Mouse (Mus musculus) inflammation-experienced regulatory T-cells, adult 6 months (primary cell): ENCODE measurements around the gene Scfd2. TPM values are rescaled to one million over a fixed set of nuclear protein-coding genes. Genes with fewer than 3 reads are reported as not detected.

Source experiments
- ATAC-seq: one replicate; pipeline ENCODE4 v1.8.0; 2017
- polyA plus RNA-seq, 3 experiments: library from polyadenylated mRNA; unstranded; fragments of 100-300 nt; shearing (Covaris generic); gene quantifications; one replicate each; pipeline ENCODE4 v1.2.1; 2017

Scfd2 gene
- polyA plus RNA-seq, 3 experiments from 2014 or later: 15.8 to 17.1 (median 16.3) TPM

- no peak for ATAC-seq
These were observed 291.3 kb downstream of the Scfd2 start for GRCm38 (mm10) chr5:74240298-74240697.

- ATAC-seq: no peak
These were observed 292.2 kb downstream of the Scfd2 start for GRCm38 (mm10) chr5:74239369-74239768.

DNA sequence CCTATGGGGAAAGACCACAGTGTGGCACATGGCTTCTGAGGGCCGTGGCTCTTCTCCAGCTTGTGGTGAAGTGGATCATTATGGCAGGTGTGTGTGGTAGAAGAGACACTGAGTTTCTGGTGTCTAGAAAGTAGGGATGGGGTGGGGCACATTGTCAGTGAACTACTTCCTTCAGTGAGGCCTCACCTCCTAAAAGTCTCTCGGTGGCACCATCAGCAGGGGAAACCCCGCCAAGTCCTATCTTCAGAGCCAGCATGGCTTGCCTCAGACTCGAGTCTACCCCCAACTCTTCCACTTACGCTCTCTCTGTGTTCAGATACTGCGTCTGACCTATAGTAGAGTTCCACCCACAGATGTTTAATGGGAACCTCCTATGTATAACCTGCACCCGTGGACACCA, 297.8 kb downstream of the Scfd2 start:
- ATAC-seq: peak; percentile 82

GRCm38 (mm10) chr5:74230525-74230924, 301.0 kb downstream of the Scfd2 start:
- no peak for ATAC-seq

GRCm38 (mm10) chr5:74229775-74230413, 301.7 kb downstream of the Scfd2 start:
- no peak for ATAC-seq

DNA sequence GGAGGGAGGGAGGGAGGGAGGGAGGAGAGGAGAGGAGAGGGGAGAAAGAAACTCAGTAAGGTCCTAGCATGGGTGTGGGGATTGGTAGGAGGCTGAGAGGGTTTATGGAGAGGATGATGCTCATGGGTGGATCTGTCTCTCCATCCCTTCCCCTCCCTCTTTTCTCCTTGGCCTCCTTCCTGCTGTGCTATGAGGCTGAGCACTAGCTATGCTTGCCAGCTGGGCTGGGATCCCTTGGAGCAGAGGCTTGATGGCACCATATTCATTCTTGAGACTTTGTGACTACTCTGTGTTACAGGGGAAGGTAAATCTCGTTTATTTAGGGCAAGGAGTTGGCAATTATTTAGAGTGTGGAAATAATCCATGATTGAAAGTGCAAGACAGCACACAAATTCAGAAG, 302.6 kb downstream of the Scfd2 start:
- ATAC-seq: no peak

DNA sequence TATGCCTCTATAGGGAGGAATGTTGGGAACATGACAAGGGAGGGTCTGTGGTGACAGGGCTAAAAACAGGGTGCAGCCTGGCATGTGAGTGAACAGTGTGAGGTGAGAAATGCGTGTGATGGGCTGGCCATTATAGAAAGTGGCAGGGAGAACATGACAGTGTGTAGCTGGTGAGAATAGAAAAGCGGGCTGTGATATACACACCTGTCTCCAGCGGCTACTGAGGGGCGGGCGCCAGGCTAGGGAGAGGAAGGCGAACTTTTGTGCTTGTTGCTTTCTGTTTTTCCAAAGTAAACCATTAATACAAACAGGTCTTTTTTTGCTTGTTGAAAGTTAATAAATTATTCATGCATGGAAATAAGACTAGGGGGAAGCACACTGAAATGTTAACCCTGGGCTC, 304.2 kb downstream of the Scfd2 start:
- no peak for ATAC-seq

- no peak for ATAC-seq
These were observed 305.4 kb downstream of the Scfd2 start for GRCm38 (mm10) chr5:74226183-74226582.

GRCm38 (mm10) chr5:74224480-74224879, 307.1 kb downstream of the Scfd2 start:
- no peak for ATAC-seq

GRCm38 (mm10) chr5:74222626-74223025, 308.9 kb downstream of the Scfd2 start:
- ATAC-seq: no peak

DNA sequence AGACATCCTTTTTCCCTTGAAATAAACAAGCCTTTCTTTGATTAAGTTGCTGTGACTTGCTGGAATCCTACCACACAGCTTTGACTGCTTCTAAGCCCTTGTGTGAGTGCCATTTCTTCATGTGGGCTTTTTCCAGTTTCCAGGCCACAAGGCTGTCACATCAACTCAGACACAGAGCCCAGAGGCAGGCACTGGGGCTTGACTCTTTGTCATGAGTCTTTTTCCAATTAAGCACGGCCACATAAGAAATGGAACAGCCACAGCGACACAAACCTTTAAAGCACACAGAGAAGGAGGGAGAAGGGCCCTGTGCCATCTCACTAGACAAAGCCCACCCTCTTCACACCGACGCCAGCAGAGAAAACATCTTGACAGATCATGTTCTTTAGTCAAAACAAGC, 313.0 kb downstream of the Scfd2 start:
- ATAC-seq: no peak

DNA sequence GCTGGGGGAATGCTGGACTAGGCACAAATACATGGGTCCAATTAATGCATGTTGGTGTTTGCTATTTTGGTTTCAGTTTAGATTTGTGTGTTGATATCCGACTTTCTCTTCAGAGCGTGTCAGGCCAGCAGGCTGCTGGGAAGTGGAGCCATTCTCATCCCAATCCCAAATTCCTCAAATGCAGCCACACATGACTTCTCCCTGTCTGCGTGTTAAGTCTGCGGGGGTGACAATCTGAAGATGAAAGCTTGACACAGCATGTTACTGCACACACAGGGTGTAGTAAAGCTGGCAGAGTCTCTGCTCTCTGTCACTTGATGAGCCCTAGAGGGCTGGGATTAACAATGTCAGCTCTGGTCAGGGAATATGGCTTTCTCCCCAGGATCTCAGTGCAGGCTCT, 316.4 kb downstream of the Scfd2 start:
- no peak for ATAC-seq

GRCm38 (mm10) chr5:74214501-74215110, 317.0 kb downstream of the Scfd2 start:
- no peak for ATAC-seq

- ATAC-seq: no peak
These were observed 320.2 kb downstream of the Scfd2 start for GRCm38 (mm10) chr5:74211346-74211745.

GRCm38 (mm10) chr5:74209640-74210039, 321.9 kb downstream of the Scfd2 start:
- no peak for ATAC-seq

DNA sequence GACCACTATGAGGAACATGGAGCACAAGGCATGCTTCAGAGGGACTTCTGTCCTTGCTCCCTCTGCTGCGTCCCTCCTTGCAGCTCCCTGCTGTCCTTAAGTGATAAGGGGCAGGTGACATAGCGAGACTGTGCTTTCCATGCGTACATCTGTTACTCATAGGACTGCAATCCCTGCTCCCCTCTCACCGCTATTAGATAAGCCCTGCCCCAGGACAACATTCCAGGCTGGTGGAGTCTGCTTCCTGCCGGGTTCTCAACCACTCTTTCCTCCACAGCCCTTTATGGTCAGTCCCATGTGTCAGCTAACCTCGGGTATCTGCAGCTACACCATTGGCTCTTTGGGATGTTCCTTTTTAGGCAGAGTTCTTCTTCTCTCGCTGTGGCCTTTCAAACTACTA, 323.1 kb downstream of the Scfd2 start:
- ATAC-seq: no peak

- ATAC-seq: no peak
These were observed 324.4 kb downstream of the Scfd2 start for GRCm38 (mm10) chr5:74207209-74207608.

- no peak for ATAC-seq
These were observed 324.9 kb downstream of the Scfd2 start for GRCm38 (mm10) chr5:74206649-74207048.

DNA sequence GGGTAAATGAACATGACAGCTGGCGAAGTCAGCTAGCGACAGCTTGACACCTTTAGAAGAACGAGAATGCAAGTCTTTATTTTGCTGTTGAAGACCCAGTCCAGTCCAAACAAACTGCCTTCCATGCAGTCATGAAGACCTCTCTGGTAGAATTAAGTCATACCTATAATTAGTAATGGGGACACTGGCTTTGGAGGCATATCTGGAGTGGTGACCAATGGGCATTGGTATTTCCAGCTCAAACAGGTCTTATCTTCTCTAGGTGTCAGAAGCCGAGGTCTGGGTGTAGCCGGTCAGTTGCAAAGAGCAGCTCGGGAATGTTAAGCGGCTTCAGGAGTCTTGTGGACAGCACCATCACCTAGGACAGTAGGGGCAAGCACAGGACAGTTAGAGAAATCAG, 325.5 kb downstream of the Scfd2 start:
- ATAC-seq: no peak

DNA sequence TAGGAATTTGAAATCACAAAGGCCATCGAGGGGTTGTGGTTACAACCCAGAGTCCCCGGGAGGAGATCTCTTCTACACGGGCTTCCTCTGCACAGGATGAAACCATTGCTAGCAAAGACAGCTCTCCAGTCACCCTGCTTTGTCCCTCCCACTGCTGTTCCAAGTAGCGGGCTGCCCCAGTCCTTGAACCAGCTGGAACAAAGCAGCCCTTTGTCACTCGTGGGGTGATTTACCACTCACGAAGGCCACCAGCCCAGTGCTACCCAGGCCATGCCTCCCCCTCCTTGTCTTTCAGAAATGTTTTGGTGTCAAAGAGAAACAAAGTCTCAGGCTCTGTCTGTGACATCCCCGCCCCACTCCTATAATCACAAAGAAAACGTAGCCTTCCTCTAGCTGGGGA, 326.1 kb downstream of the Scfd2 start:
- no peak for ATAC-seq

DNA sequence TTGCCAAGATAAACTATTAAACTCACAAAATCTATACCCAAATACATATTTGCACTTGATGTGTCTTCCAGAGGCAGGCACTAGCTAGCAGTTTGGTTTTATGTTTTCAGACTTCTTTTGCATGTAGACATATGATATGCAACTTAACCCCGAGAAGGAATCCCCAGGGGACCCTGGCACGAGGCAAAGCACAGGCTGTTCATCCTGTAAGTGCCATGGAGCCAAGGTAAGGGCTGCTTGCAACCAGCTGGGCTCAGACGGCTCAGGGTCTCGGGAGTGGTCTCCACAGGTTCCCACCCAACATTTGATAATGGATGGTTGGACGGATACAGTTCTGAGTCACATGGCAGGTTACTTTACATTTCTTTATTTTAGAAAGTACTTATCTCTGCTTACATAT, 327.1 kb downstream of the Scfd2 start:
- ATAC-seq: no peak

- no peak for ATAC-seq
These were observed 329.0 kb downstream of the Scfd2 start for GRCm38 (mm10) chr5:74202515-74202914.

DNA sequence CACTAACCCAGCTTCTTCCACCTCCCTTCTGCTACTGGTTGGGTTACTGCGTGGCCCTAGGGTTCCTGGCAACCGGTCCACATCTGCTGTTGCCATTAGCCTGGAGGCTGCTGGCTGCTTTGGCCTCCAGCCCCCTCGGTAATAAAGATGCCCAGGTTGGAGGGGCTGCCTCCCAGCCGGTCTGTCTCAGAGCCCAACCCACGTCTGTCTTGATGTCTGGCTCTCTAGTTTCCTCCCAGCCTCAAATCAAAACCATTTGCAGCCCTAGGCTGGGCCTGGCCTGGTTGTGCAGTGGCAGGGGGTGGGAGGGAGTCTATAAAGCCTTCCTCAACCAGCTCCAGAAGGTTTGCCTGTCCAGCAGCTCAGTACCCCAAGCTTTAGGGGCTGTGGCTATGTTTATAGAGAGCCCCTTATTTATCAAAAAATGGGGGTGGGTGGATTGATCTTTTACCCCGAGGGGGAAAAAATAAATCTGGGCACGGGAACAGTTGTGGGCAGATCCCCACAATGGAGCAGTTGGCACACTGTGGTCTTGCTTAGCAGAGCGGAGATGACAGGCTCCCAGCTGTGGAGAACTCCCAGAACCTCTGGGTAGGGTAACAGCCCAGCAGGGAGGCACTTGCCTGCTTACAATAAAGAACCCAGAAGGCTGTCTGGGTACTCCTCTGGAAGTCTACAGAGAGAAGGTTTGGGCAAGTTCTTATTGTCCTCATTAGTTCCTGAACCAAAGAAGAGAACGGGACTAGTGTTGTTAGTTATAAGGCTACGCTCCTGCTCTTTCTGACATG, 329.8 kb downstream of the Scfd2 start:
- no peak for ATAC-seq

GRCm38 (mm10) chr5:74200481-74200880, 331.1 kb downstream of the Scfd2 start:
- ATAC-seq: peak; percentile 87
